Mouse (Mus musculus): ENCODE data around the gene Npr2. TPM values are rescaled to one million over a fixed set of nuclear protein-coding genes. Genes with fewer than 3 reads are reported as not detected.

The Npr2 gene
- total and polyA plus RNA-seq, 3 experiments = 0.38 to 0.49 TPM; not detected in 1

DNA sequence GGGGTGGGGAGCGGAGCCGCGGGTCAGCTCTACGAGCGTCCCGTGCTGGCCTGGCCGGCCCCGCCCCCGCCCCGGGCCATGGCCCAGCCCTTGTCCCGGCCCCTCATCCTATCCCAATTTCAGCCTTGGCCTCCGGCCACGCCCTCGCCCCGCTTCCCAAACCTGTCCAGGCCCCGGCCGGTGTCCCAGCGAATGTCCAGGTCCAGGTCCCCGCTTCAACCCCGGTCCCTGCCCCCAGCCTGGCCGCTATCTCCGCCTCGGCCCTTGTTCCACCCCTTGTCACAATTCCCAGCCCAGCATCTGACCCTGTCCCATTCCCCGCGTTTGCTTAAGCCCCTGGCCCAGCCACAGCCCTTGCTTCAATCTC lies 37.7 kb downstream of the Npr2 start:
- Histone ChIP-seq H3K4me2 (ENCODE audit: insufficient read depth, low read depth, poor library complexity, severe bottlenecking) (peak overlapping the region; percentile 82), H3K27me3 (replicated peaks) (peaks cover 90% of the 10 kb centered on the region), H3K36me3 (replicated peaks in 1 of 2; ENCODE audit: control insufficient read depth in 1 of 2, insufficient read depth in 1 of 2, low read length in 1 of 2) (no peaks in the 10 kb centered on the region), H3K79me2 (replicated peaks; ENCODE audit: control insufficient read depth, extremely low read depth, insufficient read depth, poor library complexity, severe bottlenecking) (no peaks in the 10 kb centered on the region), H3K9ac (ENCODE audit: insufficient read depth, low read depth) (peak overlapping the region; percentile 67), H3K27ac (ENCODE audit: insufficient read depth, low read depth) (no peak overlapping the region), H3K4me1 (ENCODE audit: control insufficient read depth in 1 of 2, insufficient read depth in 2 of 2) (peaks cover 0 to 10% of the 10 kb centered on the region in 2 experiments; a peak in 3 of 4 replicates), H3K9me3 (replicated peaks; ENCODE audit: low read length) (no peaks in the 10 kb centered on the region), H3K4me3 (replicated peaks in 1 of 3; ENCODE audit: low read depth in 2 of 3, low read length in 2 of 3, poor library complexity in 1 of 3) (peak overlapping the region; percentile 37 to 59 (median 54))
- no peak for DNase-seq (ENCODE audit: extremely low read depth)
- TF ChIP-seq ZMIZ1 (IDR thresholded peaks at IDR 0.05; ENCODE audit: low read depth, low read length) (peak; percentile 39; the same call in 1 of the 2 replicates), SIN3A (IDR thresholded peaks at IDR 0.05; ENCODE audit: low read length) (0 out of 2 replicates have a peak, but pooled peaks have one; percentile 33), NRF1 (IDR thresholded peaks at IDR 0.05; ENCODE audit: low read depth, low read length) (no peak)
- in situ Hi-C loops (cut with MboI; ENCODE audit: low pct_ligation_motif_present, low pct_unique_long_range_greater_than_20kb, low sequenced_read_pairs) (no loop called here), dilution Hi-C loops (cut with MboI; ENCODE audit: extremely low pct_ligation_motif_present, extremely low pct_unique_long_range_greater_than_20kb, low sequenced_read_pairs) (no loop called here)

DNA sequence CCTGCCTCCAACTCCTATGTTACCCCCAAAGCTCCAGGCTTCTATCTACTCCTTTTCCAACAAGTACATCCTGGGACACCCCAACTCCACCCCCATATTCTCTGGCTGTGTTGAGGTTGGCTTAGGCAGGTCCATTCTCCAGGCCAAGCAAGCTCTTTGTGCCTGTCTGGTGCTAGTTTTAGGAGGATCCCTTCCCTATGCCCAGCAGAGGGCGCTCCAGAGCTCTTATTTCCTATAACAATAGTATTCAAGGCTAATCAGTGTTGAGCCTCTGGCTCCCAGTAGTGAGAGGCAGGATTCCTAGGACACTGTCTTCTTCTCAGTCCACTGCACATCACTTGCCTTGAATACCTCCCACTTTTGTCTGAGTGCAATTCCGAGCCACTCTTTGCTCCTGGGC lies 40.3 kb downstream of the Npr2 start:
- no peaks in the 10 kb centered on the region for H3K36me3 ChIP-seq (replicated peaks in 1 of 2; ENCODE audit: control insufficient read depth in 1 of 2, insufficient read depth in 1 of 2, low read length in 1 of 2)
- H3K9me3 ChIP-seq (replicated peaks; ENCODE audit: low read length) = no peaks in the 10 kb centered on the region
- in situ Hi-C loops (cut with MboI; ENCODE audit: low pct_ligation_motif_present, low pct_unique_long_range_greater_than_20kb, low sequenced_read_pairs) = no loop called here
- peaks cover 0 to 10% of the 10 kb centered on the region in 2 experiments; a peak in 3 of 4 replicates for H3K4me1 ChIP-seq (ENCODE audit: control insufficient read depth in 1 of 2, insufficient read depth in 2 of 2)
- TF ChIP-seq CTCF (conservative IDR thresholded peaks at IDR 0.05 in 1 of 2, IDR thresholded peaks at IDR 0.05 in 1 of 2; ENCODE audit: low read depth in 2 of 2, low read length in 2 of 2) = peak; percentile 77 to 80
- no peak for TF ChIP-seq TCF12 (IDR thresholded peaks at IDR 0.05; ENCODE audit: low read depth, low read length)
- TF ChIP-seq SMC3 (IDR thresholded peaks at IDR 0.05; ENCODE audit: low read depth, low read length) = peak; percentile 56
- TF ChIP-seq RAD21 (IDR thresholded peaks at IDR 0.05; ENCODE audit: low read depth, low read length) = peak; percentile 35
- no peak overlapping the region for H3K9ac ChIP-seq (ENCODE audit: insufficient read depth, low read depth)
- dilution Hi-C loops (cut with MboI; ENCODE audit: extremely low pct_ligation_motif_present, extremely low pct_unique_long_range_greater_than_20kb, low sequenced_read_pairs) = no loop called here
- no peak overlapping the region for H3K4me2 ChIP-seq (ENCODE audit: insufficient read depth, low read depth, poor library complexity, severe bottlenecking)
- peaks cover 90% of the 10 kb centered on the region for H3K27me3 ChIP-seq (replicated peaks)
- H3K4me3 ChIP-seq (replicated peaks in 1 of 3; ENCODE audit: low read depth in 2 of 3, low read length in 2 of 3, poor library complexity in 1 of 3) = no peak overlapping the region
- no peaks in the 10 kb centered on the region for H3K79me2 ChIP-seq (replicated peaks; ENCODE audit: control insufficient read depth, extremely low read depth, insufficient read depth, poor library complexity, severe bottlenecking)
- peak; percentile 84 for DNase-seq (ENCODE audit: extremely low read depth)
- no peak overlapping the region for H3K27ac ChIP-seq (ENCODE audit: insufficient read depth, low read depth)

DNA sequence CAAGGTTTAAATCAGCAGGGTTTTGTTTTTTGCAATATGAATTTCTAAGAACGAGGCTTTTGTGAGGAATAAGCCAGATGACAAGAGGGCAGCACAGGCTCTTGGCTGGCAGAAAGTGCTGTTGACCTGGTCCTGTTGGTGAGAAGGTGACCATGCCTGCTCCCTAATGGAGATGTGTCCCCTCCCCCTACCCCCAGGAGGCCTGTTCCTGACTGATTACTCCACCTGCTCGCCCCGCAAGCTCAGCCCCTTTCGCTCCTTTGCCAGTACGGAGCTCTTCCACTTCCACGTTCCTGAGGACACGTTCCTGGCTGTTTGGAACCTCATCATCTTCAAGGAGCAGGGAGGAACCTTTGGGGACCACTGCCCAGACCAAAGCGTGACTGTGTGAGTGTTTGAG lies 42.0 kb downstream of the Npr2 start:
- dilution Hi-C loops (cut with MboI; ENCODE audit: extremely low pct_ligation_motif_present, extremely low pct_unique_long_range_greater_than_20kb, low sequenced_read_pairs) = no loop called here
- H3K9me3 ChIP-seq (replicated peaks; ENCODE audit: low read length) = no peaks in the 10 kb centered on the region
- no peak for DNase-seq (ENCODE audit: extremely low read depth)
- no peak for TF ChIP-seq SIN3A (IDR thresholded peaks at IDR 0.05; ENCODE audit: low read length)
- TF ChIP-seq ZMIZ1 (IDR thresholded peaks at IDR 0.05; ENCODE audit: low read depth, low read length) = no peak
- TF ChIP-seq CHD1 (IDR thresholded peaks at IDR 0.05; ENCODE audit: low read depth, low read length) = no peak
- no peak for TF ChIP-seq MEF2A (IDR thresholded peaks at IDR 0.05; ENCODE audit: borderline replicate concordance, low read depth, low read length)
- no peak for TF ChIP-seq ETS1 (conservative IDR thresholded peaks at IDR 0.05; ENCODE audit: low read depth, low read length)
- TF ChIP-seq ZC3H11A (IDR thresholded peaks at IDR 0.05; ENCODE audit: low read depth, low read length) = no peak
- TF ChIP-seq JUND (conservative IDR thresholded peaks at IDR 0.05; ENCODE audit: low read depth, low read length) = no peak
- TF ChIP-seq JUN (IDR thresholded peaks at IDR 0.05; ENCODE audit: insufficient read depth, low read depth, low read length) = no peak
- TF ChIP-seq RCOR1 (conservative IDR thresholded peaks at IDR 0.05; ENCODE audit: low read depth, low read length) = no peak
- TF ChIP-seq NELFE (IDR thresholded peaks at IDR 0.05; ENCODE audit: low read depth, low read length) = no peak
- TF ChIP-seq BHLHE40 (IDR thresholded peaks at IDR 0.05; ENCODE audit: low read depth, low read length) = no peak
- TF ChIP-seq E2F4 (IDR thresholded peaks at IDR 0.05; ENCODE audit: insufficient replicate concordance, low read depth, low read length) = no peak
- TF ChIP-seq MXI1 (IDR thresholded peaks at IDR 0.05; ENCODE audit: low read depth, low read length) = no peak
- no peak overlapping the region for H3K4me3 ChIP-seq (replicated peaks in 1 of 3; ENCODE audit: low read depth in 2 of 3, low read length in 2 of 3, poor library complexity in 1 of 3)
- H3K4me1 ChIP-seq (ENCODE audit: control insufficient read depth in 1 of 2, insufficient read depth in 2 of 2) = peaks cover 0 to 7% of the 10 kb centered on the region in 2 experiments; a peak in 3 of 4 replicates
- in situ Hi-C loops (cut with MboI; ENCODE audit: low pct_ligation_motif_present, low pct_unique_long_range_greater_than_20kb, low sequenced_read_pairs) = no loop called here
- H3K27ac ChIP-seq (ENCODE audit: insufficient read depth, low read depth) = no peak overlapping the region
- H3K36me3 ChIP-seq (replicated peaks in 1 of 2; ENCODE audit: control insufficient read depth in 1 of 2, insufficient read depth in 1 of 2, low read length in 1 of 2) = no peaks in the 10 kb centered on the region
- no peak overlapping the region for H3K4me2 ChIP-seq (ENCODE audit: insufficient read depth, low read depth, poor library complexity, severe bottlenecking)
- no peaks in the 10 kb centered on the region for H3K79me2 ChIP-seq (replicated peaks; ENCODE audit: control insufficient read depth, extremely low read depth, insufficient read depth, poor library complexity, severe bottlenecking)
- H3K27me3 ChIP-seq (replicated peaks) = peaks cover 90% of the 10 kb centered on the region
- H3K9ac ChIP-seq (ENCODE audit: insufficient read depth, low read depth) = no peak overlapping the region

Data from CH12.LX (cell line).